Mouse (Mus musculus): ENCODE data around the gene Tank. TPM values are rescaled to one million over a fixed set of nuclear protein-coding genes. Genes with fewer than 3 reads are reported as not detected.
A peak's percentile ranks its signal among the peaks of the same experiment; 100 is the strongest.

Tank gene
- total RNA-seq, 2 experiments from 2014 or later, result 20.8 to 21.9 TPM

GRCm38 (mm10) chr2:61579501-61579990, 1.2 kb downstream of the Tank start:
- intact Hi-C loops (cut with DNase I), result no loop called here

GRCm38 (mm10) chr2:61580091-61580490, 1.7 kb downstream of the Tank start:
- intact Hi-C loops (cut with DNase I), result no loop called here
- DNase-seq, result no peak

More at GRCm38 (mm10) chr2:61579501-61579990, 1.2 kb downstream of the Tank start:
- DNase-seq, result no peak

GRCm38 (mm10) chr2:61580555-61581080, 2.2 kb downstream of the Tank start:
- no peak for DNase-seq
- intact Hi-C loops (cut with DNase I), result no loop called here

GRCm38 (mm10) chr2:61582578-61583315, 4.4 kb downstream of the Tank start:
- intact Hi-C loops (cut with DNase I), result no loop called here
- peak in 1 of 2 experiments; percentile 13 for DNase-seq

- no peak for DNase-seq
- intact Hi-C loops (cut with DNase I), result no loop called here
Measured at GRCm38 (mm10) chr2:61585447-61585846, 7.1 kb downstream of the Tank start.

GRCm38 (mm10) chr2:61586166-61586565, 7.8 kb downstream of the Tank start:
- no peak for DNase-seq
- intact Hi-C loops (cut with DNase I), result no loop called here

- intact Hi-C loops (cut with DNase I), result no loop called here
- DNase-seq, result no peak
Measured at GRCm38 (mm10) chr2:61590751-61591150, 12.4 kb downstream of the Tank start.

GRCm38 (mm10) chr2:61592095-61592494, 13.7 kb downstream of the Tank start:
- DNase-seq, result no peak
- intact Hi-C loops (cut with DNase I), result no loop called here

GRCm38 (mm10) chr2:61592699-61593029, 14.3 kb downstream of the Tank start:
- DNase-seq, result no peak
- intact Hi-C loops (cut with DNase I), result no loop called here

GRCm38 (mm10) chr2:61593030-61593811, 14.8 kb downstream of the Tank start:
- peak; percentile 94 to 96 for DNase-seq
- intact Hi-C loops (cut with DNase I), result no loop called here

- intact Hi-C loops (cut with DNase I), result no loop called here
- DNase-seq, result no peak
Measured at GRCm38 (mm10) chr2:61593871-61594304, 15.5 kb downstream of the Tank start.

GRCm38 (mm10) chr2:61599730-61600129, 21.3 kb downstream of the Tank start:
- no peak for DNase-seq
- intact Hi-C loops (cut with DNase I), result no loop called here

- no peak for DNase-seq
- intact Hi-C loops (cut with DNase I), result no loop called here
Measured at GRCm38 (mm10) chr2:61603461-61603860, 25.1 kb downstream of the Tank start.

- intact Hi-C loops (cut with DNase I), result no loop called here
- DNase-seq, result no peak
Measured at GRCm38 (mm10) chr2:61606942-61607341, 28.6 kb downstream of the Tank start.

GRCm38 (mm10) chr2:61623996-61624395, 45.6 kb downstream of the Tank start:
- intact Hi-C loops (cut with DNase I), result no loop called here

GRCm38 (mm10) chr2:61630864-61631555, 52.6 kb downstream of the Tank start:
- intact Hi-C loops (cut with DNase I), result no loop called here
- DNase-seq, result no peak

More at GRCm38 (mm10) chr2:61623996-61624395, 45.6 kb downstream of the Tank start:
- DNase-seq, result no peak

GRCm38 (mm10) chr2:61635099-61635498, 56.7 kb downstream of the Tank start:
- intact Hi-C loops (cut with DNase I), result no loop called here
- DNase-seq, result no peak

- intact Hi-C loops (cut with DNase I), result no loop called here
- no peak for DNase-seq
Measured at GRCm38 (mm10) chr2:61638182-61638581, 59.8 kb downstream of the Tank start.

GRCm38 (mm10) chr2:61642452-61643368, 64.3 kb downstream of the Tank start:
- intact Hi-C loops (cut with DNase I), result loop anchor here (1.0 to 10.0 kb wide), 3 partner anchors 325 to 982 kb away; no protein-coding TSS in a partner anchor
- peak; percentile 53 to 72 for DNase-seq

- intact Hi-C loops (cut with DNase I), result no loop called here
- DNase-seq, result no peak
Measured at GRCm38 (mm10) chr2:61651206-61651605, 72.8 kb downstream of the Tank start.
